Mouse (Mus musculus): Measurements from ENCODE around the gene Ramac. TPM values are rescaled to one million over a fixed set of nuclear protein-coding genes. Genes with fewer than 3 reads are reported as not detected.

Gene Ramac
- polyA plus RNA-seq, 1 experiment, result 77.7 TPM

DNA sequence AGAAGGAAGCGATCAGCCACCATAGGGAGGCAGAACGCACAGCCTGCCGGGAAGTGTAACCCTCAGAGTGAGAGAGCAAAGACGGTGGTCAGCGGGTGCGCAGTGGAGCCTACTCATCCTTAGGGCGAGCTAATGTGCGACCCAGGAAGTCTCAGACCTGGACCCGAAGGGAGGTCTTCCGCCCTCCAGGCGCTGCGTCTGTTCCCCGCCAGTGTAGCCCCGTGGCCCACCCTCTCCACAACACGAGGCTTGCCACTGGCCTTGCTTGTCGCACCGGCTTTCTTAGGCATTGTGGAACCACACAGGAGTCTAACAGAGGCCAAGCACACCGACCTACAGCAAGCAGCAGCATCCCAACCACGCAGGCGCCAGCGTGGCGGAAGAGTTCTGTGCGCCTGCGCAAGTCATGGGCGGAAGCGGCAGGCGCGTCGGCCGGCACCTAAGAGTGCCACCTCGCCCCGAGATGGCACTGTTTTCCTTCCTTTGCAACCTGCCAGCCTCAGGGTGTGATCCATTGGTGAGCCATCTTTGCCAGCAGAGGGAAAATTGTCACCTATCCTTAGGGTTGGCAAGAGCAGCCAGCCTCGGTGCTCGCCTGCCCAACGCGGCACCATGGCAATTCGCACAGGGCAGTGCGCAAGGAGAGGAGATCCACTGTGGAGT is 26.5 kb downstream of the Ramac start, which contains the start of gene 3110040N11Rik:
Gene 3110040N11Rik, minus strand, starts transcription at position 384 of the 663 bp plus-strand sequence.
- peak; percentile 88 to 89 for DNase-seq
- Histone ChIP-seq H3K4me3 (replicated peaks; ENCODE audit: insufficient read depth, low read depth, low read length) (peak within 1 kb of the TSS; percentile 85), H3K27me3 (ENCODE audit: control insufficient read depth, insufficient read depth, low read length) (no peaks in the 10 kb centered on the region), H3K27ac (ENCODE audit: insufficient read depth, low read length) (peak within 1 kb of the TSS; percentile 92), H3K4me1 (ENCODE audit: control insufficient read depth, insufficient read depth, low read length) (peaks cover 5% of the 10 kb centered on the region)
- TF ChIP-seq POLR2A (IDR thresholded peaks at IDR 0.05; ENCODE audit: borderline replicate concordance, insufficient read depth, low read length), result peak; percentile 95
- TF ChIP-seq CTCF (IDR thresholded peaks at IDR 0.05; ENCODE audit: borderline replicate concordance, insufficient read depth, low read depth, low read length), result peak; percentile 59
- under 1% methylated on average over 38 of the region's 38 CpGs for WGBS

DNA sequence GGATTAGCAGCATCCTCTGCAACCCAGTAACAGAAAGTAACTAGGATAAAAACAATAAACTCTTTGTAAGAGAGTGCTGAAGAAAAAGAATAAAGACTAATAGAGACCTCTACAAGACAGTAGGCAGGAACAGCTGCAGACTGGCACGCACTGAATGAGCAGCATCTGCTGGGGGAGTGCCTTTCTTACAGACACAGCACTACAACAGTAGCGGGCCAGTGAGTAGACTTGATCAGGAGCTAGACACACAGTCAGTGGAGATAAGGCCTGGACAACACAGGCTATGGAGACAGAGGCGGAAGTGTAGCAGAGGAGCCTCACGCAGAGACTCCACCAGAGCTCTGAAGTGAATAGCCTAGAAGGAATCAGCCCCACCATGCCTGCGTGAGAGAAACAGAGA is 43.3 kb downstream of the Ramac start:
- no peak for TF ChIP-seq CTCF (IDR thresholded peaks at IDR 0.05; ENCODE audit: borderline replicate concordance, insufficient read depth, low read depth, low read length)
- TF ChIP-seq POLR2A (IDR thresholded peaks at IDR 0.05; ENCODE audit: borderline replicate concordance, insufficient read depth, low read length), result no peak
- H3K4me3 ChIP-seq (replicated peaks; ENCODE audit: insufficient read depth, low read depth, low read length), result no peak overlapping the region
- DNase-seq, result no peak
- no peaks in the 10 kb centered on the region for H3K4me1 ChIP-seq (ENCODE audit: control insufficient read depth, insufficient read depth, low read length)
- 85% methylated on average over 5 of the region's 5 CpGs for WGBS
- H3K27ac ChIP-seq (ENCODE audit: insufficient read depth, low read length), result no peak overlapping the region
- no peaks in the 10 kb centered on the region for H3K27me3 ChIP-seq (ENCODE audit: control insufficient read depth, insufficient read depth, low read length)

Other genes starting within 250 kb of the Ramac start
- gene Fsd2, start 196.0 kb upstream of the Ramac start, polyA plus RNA-seq (2012; rRNA removed), result 0.16 and 0.26 TPM in 2 replicates
- gene Whamm, start 191.7 kb upstream of the Ramac start, polyA plus RNA-seq (2012; rRNA removed), result 28.6 and 29.4 TPM in 2 replicates
- gene Homer2, start 55.4 kb upstream of the Ramac start, polyA plus RNA-seq (2012; rRNA removed), result 10.0 and 10.2 TPM in 2 replicates
- gene 3110040N11Rik, start 26.6 kb downstream of the Ramac start, polyA plus RNA-seq (2012; rRNA removed), result 26.5 and 27.0 TPM in 2 replicates
- gene Btbd1, start 66.5 kb downstream of the Ramac start, polyA plus RNA-seq (2012; rRNA removed), result 67.5 and 72.5 TPM in 2 replicates
- gene Gm10160, start 92.9 kb downstream of the Ramac start, polyA plus RNA-seq (2012; rRNA removed), result not detected in 2 replicates
- 39.2 and 40.9 TPM in 2 replicates for gene Tm6sf1, start 96.1 kb downstream of the Ramac start, polyA plus RNA-seq (2012; rRNA removed)
- gene Hdgfl3, start 171.5 kb downstream of the Ramac start, polyA plus RNA-seq (2012; rRNA removed), result 22.4 and 23.7 TPM in 2 replicates
- not detected in 2 replicates for gene Bnc1, start 229.4 kb downstream of the Ramac start, polyA plus RNA-seq (2012; rRNA removed)

All from cerebellum, adult 2 months (tissue).